Mouse (Mus musculus): ENCODE results near the gene Kng1.

The Kng1 gene

DNA sequence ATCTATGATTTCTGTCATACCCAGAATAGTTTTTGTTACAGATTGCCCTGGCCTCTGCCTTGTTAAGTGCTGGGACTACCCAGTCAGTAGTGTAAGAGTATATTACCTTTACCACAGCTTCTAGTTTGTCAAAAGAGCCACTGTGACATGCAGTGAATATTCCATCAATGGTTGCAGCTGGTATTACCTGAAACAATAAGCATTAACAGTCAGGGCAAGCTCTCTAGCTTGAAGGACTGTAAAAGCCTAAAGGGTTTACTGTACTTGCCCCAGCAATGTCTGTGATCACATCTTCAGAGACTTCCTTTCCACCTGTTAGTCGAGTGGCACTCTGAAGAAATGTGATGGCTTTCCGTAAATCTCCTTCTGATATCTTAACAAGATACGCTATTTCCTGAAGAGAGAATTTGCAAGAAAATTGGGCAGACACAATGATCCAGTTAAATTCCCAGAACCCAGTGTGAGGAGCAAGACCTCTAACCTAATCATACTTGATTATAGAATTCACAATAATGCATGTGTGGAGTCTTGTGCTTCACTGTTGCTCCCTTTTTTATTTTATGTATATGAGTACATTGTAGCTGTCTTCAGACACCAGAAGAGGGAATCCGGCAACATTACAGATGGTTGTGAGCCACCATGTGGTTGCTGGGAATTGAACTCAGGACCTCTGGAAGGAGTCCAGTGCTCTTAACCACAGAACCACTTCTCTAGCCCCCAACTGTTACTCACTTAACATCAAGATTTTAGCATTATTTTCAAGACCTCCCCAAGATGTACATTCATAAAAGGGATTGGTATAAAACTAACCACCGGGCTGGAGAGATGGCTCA lies 56.9 kb downstream of the Kng1 start:
- no peak for DNase-seq

DNA sequence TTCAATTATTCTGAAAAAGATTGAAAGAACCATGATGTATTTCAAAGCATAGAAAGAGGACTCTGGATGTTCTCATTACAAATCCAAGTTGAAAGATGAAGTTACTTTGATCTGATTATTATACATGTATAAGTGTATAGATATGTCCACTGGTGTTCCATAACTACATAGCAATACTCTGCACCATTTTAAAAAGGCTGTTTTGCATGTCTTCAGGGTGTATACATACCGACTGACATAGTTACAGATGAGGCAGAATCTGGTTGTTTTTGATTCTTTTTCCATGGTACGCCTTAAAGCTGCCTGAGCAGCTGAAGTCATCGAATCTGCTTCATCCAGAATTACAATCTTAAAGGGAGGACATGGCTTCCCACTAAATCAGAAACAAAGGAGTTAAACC lies 57.8 kb downstream of the Kng1 start:
- DNase-seq: no peak

DNA sequence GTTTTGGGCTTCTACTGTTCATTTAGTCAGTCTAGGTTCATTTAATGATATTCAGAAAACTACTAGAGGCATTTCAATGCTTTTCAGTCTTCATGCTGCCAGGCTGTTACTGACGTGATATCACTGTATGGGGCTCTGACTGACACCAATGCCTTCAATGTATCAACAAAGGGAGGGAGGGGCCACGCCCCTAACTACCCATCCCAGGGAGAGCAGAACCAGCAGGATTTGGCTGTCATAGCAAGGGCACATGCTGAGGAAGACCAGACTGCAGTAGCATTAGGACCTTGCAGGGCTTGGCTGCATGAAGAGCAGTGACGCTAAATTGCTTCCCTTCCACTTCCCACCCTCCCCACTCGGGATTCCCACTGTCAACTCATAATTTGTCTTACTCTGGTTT lies 59.5 kb downstream of the Kng1 start:
- DNase-seq: no peak

DNA sequence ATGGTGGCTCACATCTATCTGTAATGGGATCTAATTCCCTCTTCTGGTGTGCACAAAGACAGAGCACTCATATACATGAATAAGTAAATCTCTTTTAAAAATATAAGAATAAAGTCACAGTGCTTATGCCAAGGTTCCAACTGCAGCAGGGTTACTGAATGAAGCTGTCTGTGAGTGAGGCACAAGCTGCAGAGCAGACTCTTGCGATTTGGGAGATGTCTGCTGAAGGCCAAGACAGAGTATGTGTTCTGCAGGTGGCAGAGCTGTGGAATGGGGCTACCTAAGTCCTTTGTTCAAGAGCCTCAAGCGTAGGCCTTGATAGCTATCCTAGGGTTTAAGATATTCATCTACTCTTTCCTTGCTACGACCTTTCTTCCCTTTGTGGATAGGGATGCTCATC lies 64.8 kb downstream of the Kng1 start:
- no peak for DNase-seq

DNA sequence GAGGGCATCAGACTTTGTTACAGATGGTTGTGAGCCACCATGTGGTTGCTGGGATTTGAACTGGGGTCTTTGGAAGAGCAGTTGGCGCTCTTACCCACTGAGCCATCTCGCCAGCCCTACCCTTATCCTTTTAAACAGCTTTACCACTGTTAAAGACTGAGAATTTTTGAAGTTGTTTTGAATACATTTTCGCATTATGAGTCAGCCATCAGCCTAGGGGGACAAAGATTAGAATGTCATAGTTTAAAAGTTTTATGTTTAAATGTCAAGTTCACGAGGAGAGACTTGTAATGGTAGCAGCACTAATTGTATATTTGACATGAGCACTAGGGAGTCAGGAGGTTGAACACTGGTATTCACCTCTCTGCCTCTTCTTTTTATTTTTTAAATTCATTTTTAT lies 65.4 kb downstream of the Kng1 start:
- DNase-seq: no peak

DNA sequence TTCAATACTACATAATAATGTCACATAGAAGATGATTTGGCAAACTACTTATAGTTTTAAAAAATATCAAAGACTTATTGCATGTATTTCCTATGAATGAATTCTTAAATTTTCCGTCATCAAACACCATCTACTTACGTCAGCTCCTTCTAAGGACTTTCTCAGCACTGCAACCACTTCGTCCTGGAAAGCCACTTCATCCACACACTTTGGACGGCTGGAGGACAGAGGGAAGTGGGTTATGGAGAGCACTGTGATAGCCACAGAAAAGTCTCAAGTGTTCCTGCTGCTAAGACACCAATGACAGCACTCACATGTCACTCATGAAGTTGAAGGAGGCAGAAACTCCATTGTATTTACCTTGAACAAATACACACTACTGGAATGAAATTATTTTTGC lies 66.7 kb downstream of the Kng1 start:
- DNase-seq: no peak

DNA sequence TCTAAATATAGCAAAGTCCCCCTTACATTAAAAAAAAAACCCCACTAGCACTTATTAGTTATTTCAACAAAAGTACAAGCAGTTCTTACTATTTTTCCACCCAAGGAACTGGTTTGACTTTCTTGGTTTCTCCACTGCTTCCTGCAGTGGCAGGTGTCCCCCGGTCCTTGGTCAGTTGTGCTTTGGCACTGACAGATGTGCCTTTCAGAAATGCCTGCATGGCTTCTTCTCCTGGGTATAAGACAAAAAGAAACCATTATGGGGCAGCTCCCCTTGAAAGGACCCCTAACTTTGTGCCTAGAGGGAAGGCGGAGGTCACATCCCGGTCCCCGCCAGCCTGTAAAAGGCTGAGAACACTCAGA lies 69.6 kb downstream of the Kng1 start:
- no peak for DNase-seq

DNA sequence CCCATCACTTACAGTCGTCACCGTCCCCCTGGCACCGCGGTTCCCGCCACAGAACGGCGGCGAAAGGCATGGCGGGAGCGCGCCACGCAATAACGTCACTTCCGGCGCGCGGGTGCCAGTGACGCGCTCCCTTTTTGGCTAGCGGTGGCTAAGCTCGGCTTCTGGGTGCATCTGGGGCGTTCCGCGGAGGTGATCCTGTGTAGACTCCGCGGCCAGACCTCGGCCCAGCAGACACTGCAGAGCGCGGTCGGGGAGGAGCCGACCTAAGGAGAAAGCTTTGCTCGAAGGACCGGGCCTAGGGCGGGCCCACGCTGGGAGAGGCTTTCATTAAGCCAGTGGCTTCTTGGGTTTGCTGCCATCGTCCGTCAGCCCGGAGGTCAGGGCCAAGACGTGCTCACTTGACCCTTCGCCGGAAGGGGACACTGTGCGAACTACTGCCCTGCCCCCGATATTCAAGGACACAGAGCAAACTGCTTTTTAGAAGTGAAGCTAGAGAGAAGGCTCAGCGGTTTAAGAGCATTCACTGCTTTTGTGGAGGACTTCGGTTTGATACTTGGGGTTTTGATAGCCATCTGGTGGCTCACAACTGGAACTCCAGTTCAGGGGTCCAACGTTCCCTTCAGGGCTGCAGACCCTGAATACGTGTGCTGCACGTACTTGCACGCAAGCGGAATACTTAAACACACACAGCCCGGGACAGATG lies 70.2 kb downstream of the Kng1 start, which contains the start of gene Rfc4:
Gene Rfc4, minus strand, starts transcription at position 65 of the 703 bp plus-strand sequence.
- peak; percentile 92 for DNase-seq

DNA sequence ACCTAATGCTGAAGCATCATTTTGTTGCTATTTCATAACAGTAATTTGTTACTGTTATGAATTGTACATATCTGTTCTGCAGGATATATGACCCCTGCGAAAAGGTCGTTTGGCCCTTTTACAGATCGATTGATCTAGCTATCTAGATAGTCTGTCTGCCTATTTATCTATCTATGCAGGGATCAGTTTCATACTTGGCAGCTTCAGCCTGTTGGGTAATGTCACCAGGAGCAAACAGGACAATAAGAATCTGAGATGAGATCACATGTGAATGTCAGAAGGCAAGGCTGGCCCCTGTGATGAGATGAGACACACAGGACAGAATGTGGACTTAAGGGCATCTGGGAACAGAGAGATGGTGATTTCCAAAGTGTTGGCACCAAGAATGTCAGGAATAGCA lies 72.6 kb downstream of the Kng1 start:
- DNase-seq: no peak

Data from right cerebral cortex, postnatal 4 days (tissue).